Mouse (Mus musculus): ENCODE data around the gene Mrpl11. TPM values are rescaled to one million over a fixed set of nuclear protein-coding genes. Genes with fewer than 3 reads are reported as not detected.
A peak's percentile ranks its signal among the peaks of the same experiment; 100 is the strongest.

The Mrpl11 gene
- polyA plus RNA-seq, 1 experiment from 2014 or later: 78.0 TPM

DNA sequence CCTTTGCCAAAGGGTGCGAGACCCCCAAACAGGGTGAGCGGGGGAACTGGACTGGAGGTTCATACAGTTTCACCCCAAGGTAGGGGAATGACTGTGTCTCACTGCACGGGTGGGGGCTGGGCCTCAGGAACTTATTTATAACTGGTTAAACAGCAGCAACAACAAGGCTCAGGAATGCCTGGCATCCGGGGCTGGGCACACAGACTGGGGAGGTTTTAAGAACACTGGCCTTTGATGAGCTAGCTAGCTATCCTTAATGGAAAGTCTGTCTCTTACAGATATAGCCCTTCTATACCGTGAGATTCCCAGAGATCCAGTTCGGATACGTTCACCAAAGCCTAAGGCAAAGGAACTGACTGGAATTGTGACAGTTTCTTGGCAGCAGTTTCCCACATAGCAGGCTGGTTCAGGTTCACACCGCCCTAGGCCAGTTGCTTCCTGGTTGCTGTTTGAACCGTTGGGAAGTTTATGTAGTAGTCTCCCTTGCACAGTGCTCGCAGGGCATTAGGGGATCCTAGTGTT lies 54.3 kb downstream of the Mrpl11 start:
- no peak overlapping the region for H3K4me3 ChIP-seq (ENCODE audit: low read depth, low read length)
- no peaks in the 10 kb centered on the region for H3K27me3 ChIP-seq (ENCODE audit: control insufficient read depth, insufficient read depth, low read length)
- ATAC-seq (ENCODE audit: low FRiP score, low TSS enrichment) (peak; percentile 81), DNase-seq (ENCODE audit: low spot score) (peak; percentile 70)
- H3K27ac ChIP-seq (replicated peaks): peak overlapping the region; percentile 58
- WGBS: 20% methylated on average over 10 of the region's 10 CpGs
- no peak for TF ChIP-seq EP300 (optimal IDR thresholded peaks at IDR 0.05)
- no peak for TF ChIP-seq CTCF (IDR thresholded peaks at IDR 0.05; ENCODE audit: low read depth)
- H3K9me3 ChIP-seq (ENCODE audit: control insufficient read depth, low read length): no peaks in the 10 kb centered on the region
- H3K36me3 ChIP-seq (ENCODE audit: control insufficient read depth, insufficient read depth, low read length): no peaks in the 10 kb centered on the region
- peak overlapping the region; percentile 27 for H3K4me2 ChIP-seq (replicated peaks; ENCODE audit: low read depth)
- 0 out of 2 replicates have a peak, but pooled peaks cover 3% of the 10 kb centered on the region for H3K4me1 ChIP-seq (replicated peaks; ENCODE audit: control insufficient read depth, insufficient read depth)
- H3K9ac ChIP-seq (ENCODE audit: low read length): no peak overlapping the region

Other genes starting within 250 kb of the Mrpl11 start
- 17.6 and 19.3 TPM in 2 replicates for gene Rbm4b, start 205.7 kb upstream of the Mrpl11 start, polyA plus RNA-seq (2015; fragmentation: Nextera tagmentation; extraction: Ambion mirVana)
- gene Rbm4, start 168.2 kb upstream of the Mrpl11 start, polyA plus RNA-seq (2015; fragmentation: Nextera tagmentation; extraction: Ambion mirVana): 22.2 and 23.3 TPM in 2 replicates
- 16.0 and 19.1 TPM in 2 replicates for gene Gm21992, start 150.5 kb upstream of the Mrpl11 start, polyA plus RNA-seq (2015; fragmentation: Nextera tagmentation; extraction: Ambion mirVana)
- 21.9 and 24.2 TPM in 2 replicates for gene Rbm14, start 150.5 kb upstream of the Mrpl11 start, polyA plus RNA-seq (2015; fragmentation: Nextera tagmentation; extraction: Ambion mirVana)
- gene Ccs, start 122.8 kb upstream of the Mrpl11 start, polyA plus RNA-seq (2015; fragmentation: Nextera tagmentation; extraction: Ambion mirVana): 72.7 and 81.6 TPM in 2 replicates
- gene Ccdc87, start 122.8 kb upstream of the Mrpl11 start, polyA plus RNA-seq (2015; fragmentation: Nextera tagmentation; extraction: Ambion mirVana): 0.05 TPM in 1 of 2 replicates, not detected in the other
- 24.1 and 28.4 TPM in 2 replicates for gene Ctsf, start 107.0 kb upstream of the Mrpl11 start, polyA plus RNA-seq (2015; fragmentation: Nextera tagmentation; extraction: Ambion mirVana)
- gene Actn3, start 84.2 kb upstream of the Mrpl11 start, polyA plus RNA-seq (2015; fragmentation: Nextera tagmentation; extraction: Ambion mirVana): 1.3 and 2.3 TPM in 2 replicates
- gene Zdhhc24, start 83.5 kb upstream of the Mrpl11 start, polyA plus RNA-seq (2015; fragmentation: Nextera tagmentation; extraction: Ambion mirVana): 6.4 and 7.3 TPM in 2 replicates
- 0.85 and 0.95 TPM in 2 replicates for gene Bbs1, start 55.5 kb upstream of the Mrpl11 start, polyA plus RNA-seq (2015; fragmentation: Nextera tagmentation; extraction: Ambion mirVana)
- 91.0 and 94.4 TPM in 2 replicates for gene Dpp3, start 33.9 kb upstream of the Mrpl11 start, polyA plus RNA-seq (2015; fragmentation: Nextera tagmentation; extraction: Ambion mirVana)
- 0.85 and 1.2 TPM in 2 replicates for gene Peli3, start 19.0 kb upstream of the Mrpl11 start, polyA plus RNA-seq (2015; fragmentation: Nextera tagmentation; extraction: Ambion mirVana)
- gene Npas4, start 28.2 kb downstream of the Mrpl11 start, polyA plus RNA-seq (2015; fragmentation: Nextera tagmentation; extraction: Ambion mirVana): 0.08 and 0.12 TPM in 2 replicates
- 1.7 and 1.8 TPM in 2 replicates for gene Slc29a2, start 61.7 kb downstream of the Mrpl11 start, polyA plus RNA-seq (2015; fragmentation: Nextera tagmentation; extraction: Ambion mirVana)
- 22.3 and 23.6 TPM in 2 replicates for gene B4gat1, start 76.7 kb downstream of the Mrpl11 start, polyA plus RNA-seq (2015; fragmentation: Nextera tagmentation; extraction: Ambion mirVana)
- 0.24 and 1.1 TPM in 2 replicates for gene AC124502.3, start 76.7 kb downstream of the Mrpl11 start, polyA plus RNA-seq (2015; fragmentation: Nextera tagmentation; extraction: Ambion mirVana)
- 42.3 and 45.6 TPM in 2 replicates for gene Brms1, start 79.2 kb downstream of the Mrpl11 start, polyA plus RNA-seq (2015; fragmentation: Nextera tagmentation; extraction: Ambion mirVana)
- gene Rin1, start 88.3 kb downstream of the Mrpl11 start, polyA plus RNA-seq (2015; fragmentation: Nextera tagmentation; extraction: Ambion mirVana): 2.6 TPM in 2 replicates
- 31.6 and 39.5 TPM in 2 replicates for gene Cd248, start 105.9 kb downstream of the Mrpl11 start, polyA plus RNA-seq (2015; fragmentation: Nextera tagmentation; extraction: Ambion mirVana)
- gene Tmem151a, start 123.4 kb downstream of the Mrpl11 start, polyA plus RNA-seq (2015; fragmentation: Nextera tagmentation; extraction: Ambion mirVana): 10.4 and 11.4 TPM in 2 replicates
- 128 and 131 TPM in 2 replicates for gene Yif1a, start 126.4 kb downstream of the Mrpl11 start, polyA plus RNA-seq (2015; fragmentation: Nextera tagmentation; extraction: Ambion mirVana)
- 5.6 and 7.1 TPM in 2 replicates for gene Cnih2, start 136.4 kb downstream of the Mrpl11 start, polyA plus RNA-seq (2015; fragmentation: Nextera tagmentation; extraction: Ambion mirVana)
- 183 and 194 TPM in 2 replicates for gene Rab1b, start 144.9 kb downstream of the Mrpl11 start, polyA plus RNA-seq (2015; fragmentation: Nextera tagmentation; extraction: Ambion mirVana)
- 8.7 and 8.8 TPM in 2 replicates for gene Klc2, start 156.4 kb downstream of the Mrpl11 start, polyA plus RNA-seq (2015; fragmentation: Nextera tagmentation; extraction: Ambion mirVana)

Data from stomach, postnatal 0 days (tissue).